Mouse (Mus musculus) Patski (cell line): ENCODE measurements around the gene Dnah11. TPM values are rescaled to one million over a fixed set of nuclear protein-coding genes. Genes with fewer than 3 reads are reported as not detected.
A peak's percentile ranks its signal among the peaks of the same experiment; 100 is the strongest.

Experiments
- ATAC-seq: fragments of 100-300 bp; one replicate; pipeline ENCODE4 v1.8.0; 2021
- CTCF ChIA-PET: fragments of 350-600 bp; sonication (Branson Sonifier 250); formaldehyde crosslinking; loops from one replicate; lab custom pipeline; 2022; ENCODE audit warnings: inconsistent platforms; lab: Charles Lee
- POLR2A ChIA-PET: fragments of 350-600 bp; sonication (Branson Sonifier 250); formaldehyde crosslinking; loops from one replicate; lab custom pipeline; 2022; ENCODE audit warnings: antibody characterized with exemption, inconsistent platforms; lab: Charles Lee
- DNase-seq: peaks from one replicate; pipeline ENCODE4 v3.0.0-alpha.2; 2011; ENCODE audit warnings: low read depth, low spot score
- H3K27me3 ChIP-seq: fragments of 371-371 bp; one replicate; pipeline ENCODE4 v1.5.1; 2021
- CTCF ChIP-seq: fragments of 100-300 bp; IDR thresholded peaks from one replicate; pipeline ENCODE4 v1.5.1; 2021
- in situ Hi-C: fragments of 300-500 bp; cut with MboI; formaldehyde crosslinking; loops from 3 replicates; pipeline ENCODE4 v1.11.1; 2018; ENCODE audit warnings: low pct_unique_long_range_greater_than_20kb, mixed read lengths
- polyA plus RNA-seq: library from polyadenylated mRNA; unstranded; gene quantifications from one replicate; pipeline ENCODE4 v1.2.3, GENCODE M21; 2021

The Dnah11 gene
- polyA plus RNA-seq, 1 experiment from 2014 or later, result not detected

DNA sequence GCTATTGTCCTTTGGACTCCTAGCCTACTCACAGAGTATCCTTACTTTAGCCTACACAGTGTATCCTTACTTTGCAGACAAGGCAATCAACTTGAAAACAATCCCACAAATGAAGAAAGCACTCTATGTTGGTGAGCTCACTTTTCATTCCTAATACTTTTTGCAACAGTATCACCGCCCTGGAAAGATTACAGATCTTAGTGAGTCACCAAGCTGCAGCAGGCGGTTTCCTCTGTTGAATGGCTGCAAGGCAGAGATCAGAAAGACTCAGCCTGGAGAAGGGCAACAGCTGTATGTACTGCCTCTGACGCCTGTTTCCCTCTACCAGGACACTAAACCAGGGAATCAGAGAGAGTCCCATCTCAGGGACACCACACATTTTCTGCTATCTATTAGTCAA is 218.5 kb downstream of the Dnah11 start:
- in situ Hi-C loops, result loop anchor here (10.0 kb wide), 1 partner anchor 166 kb away; no protein-coding TSS in a partner anchor
- peaks cover 16% of the 10 kb centered on the region for H3K27me3 ChIP-seq
- ChIA-PET CTCF (interaction anchor here (0.7 kb wide), 1 partner anchor 22 kb away, joined by 3 read pairs; no protein-coding TSS in a partner anchor), POLR2A (no interaction called here)
- no peak for TF ChIP-seq CTCF
- ATAC-seq, result no peak
- no peak for DNase-seq

DNA sequence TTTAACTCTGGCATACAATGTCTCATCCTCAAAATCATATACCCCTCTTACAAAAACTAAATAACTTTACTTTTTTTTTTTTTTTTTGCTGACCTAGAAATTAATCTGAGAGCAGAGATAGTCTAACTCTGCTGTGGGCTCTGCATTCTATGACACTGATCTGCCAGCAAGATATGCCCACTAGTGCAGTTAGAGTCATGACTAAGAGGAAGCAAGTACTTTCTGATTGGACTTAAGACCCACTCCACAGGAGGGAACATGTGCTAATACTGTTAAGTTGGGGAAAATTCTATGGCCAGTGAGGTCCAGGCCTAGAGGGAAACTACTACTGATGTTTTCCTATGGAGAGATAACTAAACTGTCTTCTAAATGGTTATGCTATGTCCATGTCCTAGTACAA is 225.1 kb downstream of the Dnah11 start:
- peaks cover 9% of the 10 kb centered on the region for H3K27me3 ChIP-seq
- TF ChIP-seq CTCF, result no peak
- DNase-seq (no peak), ATAC-seq (no peak)
- ChIA-PET CTCF (no interaction called here), POLR2A (no interaction called here)
- in situ Hi-C loops, result no loop called here

DNA sequence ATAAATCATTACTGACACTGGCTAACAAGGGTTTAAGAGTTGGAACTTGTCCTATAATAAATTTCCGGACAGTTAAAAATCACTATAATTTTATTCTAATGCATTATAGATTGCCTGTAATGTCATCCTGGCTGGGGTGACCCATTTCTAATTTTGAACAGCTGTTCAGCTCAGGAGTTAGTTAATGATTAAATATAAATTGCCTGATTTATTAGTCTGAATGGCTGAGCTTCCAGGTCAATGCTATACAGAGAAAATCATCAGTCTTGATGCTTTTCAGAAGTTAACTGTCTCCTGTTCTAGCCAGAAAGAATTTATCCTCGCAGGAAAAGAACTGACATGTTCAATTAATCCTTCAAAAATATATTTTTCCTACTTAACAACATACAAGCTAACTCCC is 236.1 kb downstream of the Dnah11 start:
- DNase-seq, result no peak
- in situ Hi-C loops, result no loop called here

DNA sequence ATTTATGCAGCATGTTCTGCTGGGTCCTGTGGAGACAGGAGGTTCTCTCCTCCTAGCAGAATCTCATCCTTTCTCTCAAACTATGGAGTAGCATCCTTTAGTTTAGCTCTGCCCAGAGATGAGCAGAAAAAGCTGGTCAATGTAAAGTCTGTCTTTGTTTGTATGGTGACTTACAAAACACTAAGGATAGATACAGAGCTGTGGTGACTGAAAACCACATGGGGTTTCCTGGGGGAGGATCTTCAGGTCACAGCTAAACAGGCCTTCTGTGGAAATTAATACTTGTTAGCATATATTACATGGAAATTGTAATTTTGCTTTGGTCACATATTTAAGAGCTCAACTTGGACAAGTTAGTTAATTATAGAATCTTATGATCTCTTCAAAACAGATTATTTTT is 239.6 kb downstream of the Dnah11 start:
- no peak for ATAC-seq
- in situ Hi-C loops, result no loop called here
- no peak for TF ChIP-seq CTCF
- CTCF ChIA-PET, result no interaction called here
- DNase-seq, result no peak
- H3K27me3 ChIP-seq, result peaks cover 4% of the 10 kb centered on the region
- POLR2A ChIA-PET, result no interaction called here

More for the DNA sequence above, 236.1 kb downstream of the Dnah11 start:
- peaks cover 9% of the 10 kb centered on the region for H3K27me3 ChIP-seq
- CTCF ChIA-PET, result interaction anchor here (1.1 kb wide), 1 partner anchor 37 kb away, joined by 4 read pairs; no protein-coding TSS in a partner anchor
- ATAC-seq, result no peak
- POLR2A ChIA-PET, result no interaction called here
- no peak for TF ChIP-seq CTCF

DNA sequence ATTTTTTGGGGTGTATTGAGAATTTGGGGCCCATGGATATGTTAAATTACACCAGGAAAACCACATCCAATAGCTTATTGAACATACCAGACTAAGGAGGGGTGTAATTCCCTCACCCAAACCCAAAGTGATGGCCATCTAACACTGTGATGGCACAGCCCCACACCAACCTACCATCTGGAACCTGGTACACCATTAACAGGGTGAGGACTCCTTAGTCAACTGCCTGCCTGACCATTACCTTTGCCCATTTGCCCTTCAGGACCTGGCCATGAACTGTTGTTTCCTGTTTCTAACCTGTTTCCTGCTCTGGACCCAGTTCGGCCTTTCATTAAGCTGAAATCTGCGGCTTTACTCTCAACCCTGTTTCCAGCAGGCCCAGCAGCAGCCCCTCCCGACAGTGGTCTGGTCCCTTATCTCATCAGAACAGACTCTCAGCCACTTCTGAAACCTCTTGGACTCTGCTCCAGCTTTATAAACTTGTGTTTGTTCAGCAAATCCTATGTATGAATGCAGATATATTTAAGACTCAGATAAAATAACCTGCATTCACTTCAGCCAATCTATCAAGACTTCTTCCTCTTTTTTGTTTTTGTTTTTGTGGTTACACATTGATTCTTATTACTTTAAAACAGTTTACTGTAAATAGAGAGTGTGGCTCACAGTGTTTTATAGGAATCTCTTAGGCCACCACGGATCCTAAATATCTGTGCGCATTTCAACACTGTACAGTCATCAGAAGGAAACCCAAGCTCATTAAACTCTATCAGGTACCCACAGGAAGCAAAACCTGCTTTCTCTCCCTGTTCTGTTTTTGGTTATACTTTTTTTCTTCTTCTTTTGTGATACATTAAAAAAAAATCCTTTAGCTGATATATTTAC is 251.8 kb downstream of the Dnah11 start:
- ChIA-PET CTCF (no interaction called here), POLR2A (no interaction called here)
- TF ChIP-seq CTCF, result no peak
- ATAC-seq, result no peak
- DNase-seq, result no peak
- peaks cover 12% of the 10 kb centered on the region for H3K27me3 ChIP-seq
- in situ Hi-C loops, result no loop called here

DNA sequence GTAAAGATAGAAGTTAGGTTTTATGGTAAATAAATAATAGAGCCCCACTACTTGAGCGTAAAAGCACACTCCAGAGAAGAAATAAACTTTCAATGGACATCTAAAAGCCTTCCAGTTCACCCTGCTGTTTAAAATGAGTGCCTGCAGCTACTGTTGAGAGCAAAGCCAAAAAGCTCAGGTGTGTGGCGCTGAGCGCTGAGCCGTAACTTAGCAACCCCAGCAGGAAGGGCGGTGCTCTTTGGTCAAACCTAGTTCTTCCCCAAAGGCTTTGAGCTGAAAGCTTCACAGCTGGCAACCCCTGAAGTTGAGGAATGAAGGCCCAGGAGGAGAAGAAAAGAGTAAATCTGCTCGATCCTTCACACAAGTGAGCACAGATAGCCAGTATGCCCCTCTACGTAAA is 256.9 kb downstream of the Dnah11 start:
- TF ChIP-seq CTCF, result no peak
- H3K27me3 ChIP-seq, result peaks cover 12% of the 10 kb centered on the region
- DNase-seq (no peak), ATAC-seq (no peak)
- in situ Hi-C loops, result no loop called here
- POLR2A ChIA-PET, result no interaction called here
- CTCF ChIA-PET, result no interaction called here

DNA sequence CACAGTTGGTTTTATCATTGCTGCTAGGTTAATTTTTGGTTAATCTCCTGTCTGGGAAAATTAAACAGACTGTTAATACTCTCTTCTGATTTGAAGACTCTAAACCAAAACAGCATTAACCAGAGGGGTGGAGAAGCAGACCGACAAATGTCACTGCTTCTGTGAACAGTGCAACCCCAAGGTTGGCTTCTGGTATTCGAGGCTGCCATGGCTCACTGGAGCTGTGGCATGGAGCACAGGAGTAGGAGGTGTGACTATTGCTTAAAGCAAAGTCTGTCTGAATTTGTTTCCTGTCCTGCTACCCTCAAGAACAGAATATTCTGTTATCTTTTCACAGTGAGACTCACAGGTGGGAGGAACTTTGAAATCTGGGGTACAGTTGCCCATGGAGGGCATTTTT is 260.6 kb downstream of the Dnah11 start:
- TF ChIP-seq CTCF, result no peak
- ATAC-seq (peak; percentile 94), DNase-seq (peak; percentile 12)
- POLR2A ChIA-PET, result no interaction called here
- peaks cover under 1% of the 10 kb centered on the region for H3K27me3 ChIP-seq
- CTCF ChIA-PET, result interaction anchor here (0.6 kb wide), 1 partner anchor 9 kb away, joined by 3 read pairs; no protein-coding TSS in a partner anchor
- in situ Hi-C loops, result no loop called here

DNA sequence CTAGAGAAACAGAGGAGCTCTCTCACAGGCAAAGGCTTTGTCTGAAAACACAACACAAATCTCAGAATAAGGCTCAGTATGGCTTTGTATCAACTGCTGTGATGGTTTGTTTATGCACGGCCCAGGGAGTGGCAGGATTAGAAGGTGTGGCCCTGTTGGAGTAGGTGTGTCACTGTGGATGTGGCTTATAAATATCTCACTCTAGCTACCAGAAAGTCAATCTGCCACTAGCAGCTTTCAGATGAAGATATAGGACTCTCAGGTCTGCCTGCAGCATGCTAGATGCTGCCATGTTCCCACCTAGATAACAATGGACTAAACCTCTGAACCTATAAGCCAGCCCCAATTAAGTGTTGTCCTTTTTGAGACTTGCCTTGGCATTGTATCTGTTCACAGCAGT is 266.8 kb downstream of the Dnah11 start:
- no peak for TF ChIP-seq CTCF
- no peak for DNase-seq
- ATAC-seq, result no peak
- POLR2A ChIA-PET, result no interaction called here
- CTCF ChIA-PET, result no interaction called here
- in situ Hi-C loops, result no loop called here
- H3K27me3 ChIP-seq, result no peaks in the 10 kb centered on the region

DNA sequence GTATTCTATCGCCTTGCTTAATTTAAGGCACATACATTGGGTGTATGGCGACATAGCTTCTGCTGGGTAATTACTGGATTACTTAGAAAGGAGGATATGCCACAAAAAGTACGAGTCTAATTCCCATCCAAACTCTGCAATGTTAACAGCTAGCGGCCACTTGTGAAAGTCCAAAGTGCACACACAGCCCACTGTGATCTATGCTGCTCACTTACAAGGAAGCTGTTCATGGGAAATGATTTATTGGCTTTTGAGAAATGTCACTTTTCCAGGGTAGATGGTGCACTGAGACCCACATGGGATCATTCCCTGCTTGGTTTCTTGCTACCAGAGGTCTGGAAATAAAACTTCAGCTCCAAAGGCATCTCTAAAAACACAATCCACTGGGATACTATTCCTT is 269.1 kb downstream of the Dnah11 start:
- POLR2A ChIA-PET, result no interaction called here
- no peak for TF ChIP-seq CTCF
- CTCF ChIA-PET, result interaction anchor here (0.7 kb wide), 1 partner anchor 8 kb away, joined by 3 read pairs; no protein-coding TSS in a partner anchor
- H3K27me3 ChIP-seq, result no peaks in the 10 kb centered on the region
- ATAC-seq, result no peak
- in situ Hi-C loops, result no loop called here
- no peak for DNase-seq

DNA sequence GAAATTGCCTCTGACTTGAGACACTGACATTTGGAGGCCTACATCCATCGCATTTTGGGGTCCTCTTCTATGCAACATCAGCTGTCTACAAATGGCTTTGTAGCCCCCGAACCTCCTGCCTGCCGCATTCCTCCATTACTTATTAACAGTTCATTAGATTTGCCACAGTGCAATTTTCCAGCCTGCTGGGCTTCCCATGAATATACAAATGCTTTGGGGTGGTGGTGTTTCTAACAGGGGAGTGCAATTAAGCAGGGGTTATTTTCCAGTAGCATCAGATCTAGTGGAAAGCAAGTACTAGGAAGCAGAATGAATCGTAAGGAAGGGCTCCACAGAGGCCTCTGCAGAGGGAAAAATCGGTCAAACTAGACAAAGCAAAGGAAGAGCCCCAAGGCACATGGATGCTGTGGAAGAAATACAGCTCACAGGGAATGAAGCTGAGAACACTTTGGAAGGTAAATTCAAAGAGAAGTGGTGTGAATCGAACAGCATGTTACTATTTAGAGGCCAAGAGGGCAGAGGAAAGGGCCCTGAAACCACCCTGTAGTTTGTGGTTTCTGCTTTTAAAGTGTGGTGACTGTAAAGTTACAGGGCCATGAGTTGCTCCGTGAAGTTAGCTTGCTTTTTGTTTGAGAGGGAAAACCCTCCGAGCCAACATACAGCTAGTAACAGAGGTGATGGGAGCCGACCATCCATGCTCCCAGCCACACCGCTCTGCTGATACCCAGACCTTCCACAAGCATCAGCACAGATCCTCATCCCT is 282.8 kb downstream of the Dnah11 start:
- TF ChIP-seq CTCF, result no peak
- in situ Hi-C loops, result no loop called here
- ChIA-PET POLR2A (no interaction called here), CTCF (no interaction called here)
- ATAC-seq, result no peak
- H3K27me3 ChIP-seq, result no peaks in the 10 kb centered on the region
- peak; percentile 12 for DNase-seq
